Mouse (Mus musculus) mouse embryonic stem cell (cell line): ENCODE measurements around the gene Vav1.
"Not testable (repeated sequence)": the region's sequence is repeated elsewhere in the genome, so short reads cannot be mapped to it uniquely, and the experiment has no call there.

Source experiments
- in situ Hi-C, 2 experiments: fragments of 300-500 bp; cut with MboI; formaldehyde crosslinking; loops; 1 replicate in 1 of 2; 3 replicates in 1 of 2; pipeline ENCODE4 v1.14.3; 2019 to 2020; ENCODE audit warnings: low sequenced_read_pairs in 2 of 2, low pct_unique_long_range_greater_than_20kb in 1 of 2, mixed read lengths in 1 of 2; ENCODE audit not compliant: unreplicated experiment in 1 of 2

Gene Vav1

GRCm38 (mm10) chr17:57275997-57276351 is 2.9 kb upstream of the Vav1 start:
- in situ Hi-C loops: no loop called here

GRCm38 (mm10) chr17:57276634-57277121 is 2.2 kb upstream of the Vav1 start:
- in situ Hi-C loops: no loop called here

- in situ Hi-C loops: not testable (repeated sequence)
These were observed 1.2 kb upstream of the Vav1 start for GRCm38 (mm10) chr17:57277598-57278261.

- in situ Hi-C loops: no loop called here
These were observed 363 bp upstream of the Vav1 start for GRCm38 (mm10) chr17:57278537-57278936.

GRCm38 (mm10) chr17:57279591-57280224 is 808 bp downstream of the Vav1 start:
- in situ Hi-C loops: no loop called here

- in situ Hi-C loops: no loop called here
These were observed 1.5 kb downstream of the Vav1 start for GRCm38 (mm10) chr17:57280411-57280810.

GRCm38 (mm10) chr17:57283906-57284305 is 5.0 kb downstream of the Vav1 start:
- in situ Hi-C loops: no loop called here

GRCm38 (mm10) chr17:57285077-57285476 is 6.2 kb downstream of the Vav1 start:
- in situ Hi-C loops: no loop called here

- in situ Hi-C loops: no loop called here
These were observed 7.9 kb downstream of the Vav1 start for GRCm38 (mm10) chr17:57286718-57287355.

- in situ Hi-C loops: no loop called here
These were observed 10.4 kb downstream of the Vav1 start for GRCm38 (mm10) chr17:57289252-57289651.

GRCm38 (mm10) chr17:57290001-57290670 is 11.2 kb downstream of the Vav1 start:
- in situ Hi-C loops: no loop called here

- in situ Hi-C loops: no loop called here
These were observed 11.8 kb downstream of the Vav1 start for GRCm38 (mm10) chr17:57290671-57291055.

GRCm38 (mm10) chr17:57292302-57292701 is 13.4 kb downstream of the Vav1 start:
- in situ Hi-C loops: no loop called here

- in situ Hi-C loops: no loop called here
These were observed 14.1 kb downstream of the Vav1 start for GRCm38 (mm10) chr17:57292968-57293367.

GRCm38 (mm10) chr17:57295935-57296334 is 17.0 kb downstream of the Vav1 start:
- in situ Hi-C loops: no loop called here

- in situ Hi-C loops: no loop called here
These were observed 18.1 kb downstream of the Vav1 start for GRCm38 (mm10) chr17:57297040-57297439.

- in situ Hi-C loops: no loop called here
These were observed 26.7 kb downstream of the Vav1 start for GRCm38 (mm10) chr17:57305593-57305992.

- in situ Hi-C loops: no loop called here
These were observed 28.2 kb downstream of the Vav1 start for GRCm38 (mm10) chr17:57307074-57307473.

GRCm38 (mm10) chr17:57311801-57312200 is 32.9 kb downstream of the Vav1 start:
- in situ Hi-C loops: no loop called here
